Mouse (Mus musculus): Measurements from ENCODE around the gene Vmn2r7. TPM values are rescaled to one million over a fixed set of nuclear protein-coding genes. Genes with fewer than 3 reads are reported as not detected.
A peak's percentile ranks its signal among the peaks of the same experiment; 100 is the strongest.
"Not testable (repeated sequence)": the region's sequence is repeated elsewhere in the genome, so short reads cannot be mapped to it uniquely, and the experiment has no call there.

Gene Vmn2r7
- polyA plus RNA-seq (2016; fragmentation: Nextera tagmentation; extraction: Ambion mirVana), result not detected in 2 replicates

GRCm38 (mm10) chr3:64844665-64845064, at the start of gene Vmn2r7:
TSS of gene Vmn2r7 (minus strand) at chr3:64844765.
- H3K4me2 ChIP-seq (replicated peaks); H3K4me3 ChIP-seq; H3K36me3 ChIP-seq; H3K27me3 ChIP-seq; ATAC-seq (ENCODE audit: low FRiP score); H3K4me1 ChIP-seq; H3K27ac ChIP-seq; H3K9ac ChIP-seq; H3K9me3 ChIP-seq (replicated peaks): not testable (repeated sequence)
- WGBS, result 88% methylated on average over 3 of the region's 3 CpGs

- H3K4me1 ChIP-seq, result no peaks in the 10 kb centered on the region
- H3K4me3 ChIP-seq, result no peak overlapping the region
- no peak overlapping the region for H3K9ac ChIP-seq
- no peaks in the 10 kb centered on the region for H3K27me3 ChIP-seq
- no peak for ATAC-seq (ENCODE audit: low FRiP score)
- 70% methylated on average over 1 of the region's 1 CpGs for WGBS
- no peaks in the 10 kb centered on the region for H3K9me3 ChIP-seq (replicated peaks)
- no peak overlapping the region for H3K27ac ChIP-seq
- H3K4me2 ChIP-seq (replicated peaks), result no peak overlapping the region
- H3K36me3 ChIP-seq, result no peaks in the 10 kb centered on the region
These were observed 45.2 kb upstream of the Vmn2r7 start for GRCm38 (mm10) chr3:64889725-64890124.

- H3K4me1 ChIP-seq, result no peaks in the 10 kb centered on the region
- no peak overlapping the region for H3K4me3 ChIP-seq
- H3K36me3 ChIP-seq, result no peaks in the 10 kb centered on the region
- H3K4me2 ChIP-seq (replicated peaks), result no peak overlapping the region
- 53% methylated on average over 3 of the region's 3 CpGs for WGBS
- no peak overlapping the region for H3K27ac ChIP-seq
- H3K9ac ChIP-seq, result no peak overlapping the region
- H3K27me3 ChIP-seq, result no peaks in the 10 kb centered on the region
- no peak; the same call in 1 of the 2 replicates for ATAC-seq (ENCODE audit: low FRiP score)
- H3K9me3 ChIP-seq (replicated peaks), result no peaks in the 10 kb centered on the region
These were observed 33.8 kb upstream of the Vmn2r7 start for GRCm38 (mm10) chr3:64878199-64878977.

GRCm38 (mm10) chr3:64876669-64877068, 32.1 kb upstream of the Vmn2r7 start:
- 48% methylated on average over 1 of the region's 1 CpGs for WGBS
- no peaks in the 10 kb centered on the region for H3K4me1 ChIP-seq
- H3K9ac ChIP-seq, result no peak overlapping the region
- no peak overlapping the region for H3K4me3 ChIP-seq
- H3K9me3 ChIP-seq (replicated peaks), result no peaks in the 10 kb centered on the region
- no peaks in the 10 kb centered on the region for H3K36me3 ChIP-seq
- no peak overlapping the region for H3K4me2 ChIP-seq (replicated peaks)
- no peaks in the 10 kb centered on the region for H3K27me3 ChIP-seq
- no peak overlapping the region for H3K27ac ChIP-seq
- no peak for ATAC-seq (ENCODE audit: low FRiP score)

GRCm38 (mm10) chr3:64842881-64843280, 1.7 kb downstream of the Vmn2r7 start:
- WGBS, result 97% methylated on average over 2 of the region's 2 CpGs
- Histone ChIP-seq H3K27ac (no peak overlapping the region), H3K4me3 (no peak overlapping the region), H3K9ac (no peak overlapping the region), H3K4me2 (replicated peaks) (no peak overlapping the region), H3K4me1 (no peaks in the 10 kb centered on the region), H3K27me3 (no peaks in the 10 kb centered on the region), H3K9me3 (replicated peaks) (no peaks in the 10 kb centered on the region), H3K36me3 (no peaks in the 10 kb centered on the region)
- ATAC-seq (ENCODE audit: low FRiP score), result no peak

GRCm38 (mm10) chr3:64842299-64842698, 2.3 kb downstream of the Vmn2r7 start:
- 11% methylated on average over 4 of the region's 4 CpGs for WGBS
- Histone ChIP-seq H3K9ac (no peak overlapping the region), H3K27ac (no peak overlapping the region), H3K4me1 (no peaks in the 10 kb centered on the region), H3K36me3 (no peaks in the 10 kb centered on the region), H3K27me3 (no peaks in the 10 kb centered on the region), H3K9me3 (replicated peaks) (no peaks in the 10 kb centered on the region), H3K4me3 (no peak overlapping the region), H3K4me2 (replicated peaks) (no peak overlapping the region)
- ATAC-seq (ENCODE audit: low FRiP score), result no peak

- no peaks in the 10 kb centered on the region for H3K36me3 ChIP-seq
These were observed 13.4 kb downstream of the Vmn2r7 start for GRCm38 (mm10) chr3:64831134-64831533.

GRCm38 (mm10) chr3:64791245-64791591, 53.3 kb downstream of the Vmn2r7 start:
- 49% methylated on average over 6 of the region's 6 CpGs for WGBS

More at GRCm38 (mm10) chr3:64831134-64831533, 13.4 kb downstream of the Vmn2r7 start:
- H3K9me3 ChIP-seq (replicated peaks), result no peaks in the 10 kb centered on the region
- no peaks in the 10 kb centered on the region for H3K27me3 ChIP-seq
- no peaks in the 10 kb centered on the region for H3K4me1 ChIP-seq
- no peak overlapping the region for H3K9ac ChIP-seq
- no peak overlapping the region for H3K4me2 ChIP-seq (replicated peaks)
- no peak for ATAC-seq (ENCODE audit: low FRiP score)
- no peak overlapping the region for H3K4me3 ChIP-seq
- H3K27ac ChIP-seq, result no peak overlapping the region
- 52% methylated on average over 1 of the region's 1 CpGs for WGBS

GRCm38 (mm10) chr3:64790509-64791244, 53.9 kb downstream of the Vmn2r7 start:
- H3K27me3 ChIP-seq, result no peaks in the 10 kb centered on the region
- H3K9ac ChIP-seq, result no peak overlapping the region
- H3K27ac ChIP-seq, result no peak overlapping the region
- no peak overlapping the region for H3K4me2 ChIP-seq (replicated peaks)
- H3K9me3 ChIP-seq (replicated peaks), result no peaks in the 10 kb centered on the region
- WGBS, result 52% methylated on average over 10 of the region's 10 CpGs
- H3K4me1 ChIP-seq, result no peaks in the 10 kb centered on the region
- H3K4me3 ChIP-seq, result no peak overlapping the region
- H3K36me3 ChIP-seq, result no peaks in the 10 kb centered on the region
- peak; percentile 58; the same call in 1 of the 2 replicates for ATAC-seq (ENCODE audit: low FRiP score)

More at GRCm38 (mm10) chr3:64791245-64791591, 53.3 kb downstream of the Vmn2r7 start:
- H3K27ac ChIP-seq, result no peak overlapping the region
- no peak overlapping the region for H3K4me3 ChIP-seq
- H3K9me3 ChIP-seq (replicated peaks), result no peaks in the 10 kb centered on the region
- no peaks in the 10 kb centered on the region for H3K4me1 ChIP-seq
- H3K27me3 ChIP-seq, result no peaks in the 10 kb centered on the region
- H3K9ac ChIP-seq, result no peak overlapping the region
- H3K4me2 ChIP-seq (replicated peaks), result no peak overlapping the region
- no peaks in the 10 kb centered on the region for H3K36me3 ChIP-seq
- no peak for ATAC-seq (ENCODE audit: low FRiP score)

GRCm38 (mm10) chr3:64782901-64783300, 61.7 kb downstream of the Vmn2r7 start:
- no peaks in the 10 kb centered on the region for H3K27me3 ChIP-seq
- H3K36me3 ChIP-seq, result no peaks in the 10 kb centered on the region
- H3K4me3 ChIP-seq, result no peak overlapping the region
- 98% methylated on average over 1 of the region's 1 CpGs for WGBS
- no peak for ATAC-seq (ENCODE audit: low FRiP score)
- no peak overlapping the region for H3K4me2 ChIP-seq (replicated peaks)
- H3K9ac ChIP-seq, result no peak overlapping the region
- no peaks in the 10 kb centered on the region for H3K9me3 ChIP-seq (replicated peaks)
- no peaks in the 10 kb centered on the region for H3K4me1 ChIP-seq
- no peak overlapping the region for H3K27ac ChIP-seq

GRCm38 (mm10) chr3:64772132-64772531, 72.4 kb downstream of the Vmn2r7 start:
- H3K9ac ChIP-seq, result no peak overlapping the region
- H3K27me3 ChIP-seq, result no peaks in the 10 kb centered on the region
- H3K9me3 ChIP-seq (replicated peaks), result no peaks in the 10 kb centered on the region
- no peak overlapping the region for H3K4me2 ChIP-seq (replicated peaks)
- no peaks in the 10 kb centered on the region for H3K4me1 ChIP-seq
- H3K36me3 ChIP-seq, result no peaks in the 10 kb centered on the region
- H3K4me3 ChIP-seq, result no peak overlapping the region
- WGBS, result 68% methylated on average over 1 of the region's 1 CpGs
- H3K27ac ChIP-seq, result no peak overlapping the region
- no peak for ATAC-seq (ENCODE audit: low FRiP score)

GRCm38 (mm10) chr3:64756145-64756544, 88.4 kb downstream of the Vmn2r7 start:
- no peak overlapping the region for H3K27ac ChIP-seq
- no peak overlapping the region for H3K4me2 ChIP-seq (replicated peaks)
- 77% methylated on average over 2 of the region's 2 CpGs for WGBS
- no peak overlapping the region for H3K4me3 ChIP-seq
- H3K9ac ChIP-seq, result no peak overlapping the region
- no peaks in the 10 kb centered on the region for H3K27me3 ChIP-seq
- H3K36me3 ChIP-seq, result no peaks in the 10 kb centered on the region
- ATAC-seq (ENCODE audit: low FRiP score), result no peak
- H3K4me1 ChIP-seq, result no peaks in the 10 kb centered on the region
- H3K9me3 ChIP-seq (replicated peaks), result 0 out of 2 replicates have a peak, but pooled peaks cover 4% of the 10 kb centered on the region

Data from hindbrain, embryonic 12.5 days (tissue).